Mouse (Mus musculus): Measurements from ENCODE around the gene Cic. TPM values are rescaled to one million over a fixed set of nuclear protein-coding genes. Genes with fewer than 3 reads are reported as not detected.

Gene Cic
- polyA plus RNA-seq, 1 experiment from 2014 or later = 19.4 TPM

DNA sequence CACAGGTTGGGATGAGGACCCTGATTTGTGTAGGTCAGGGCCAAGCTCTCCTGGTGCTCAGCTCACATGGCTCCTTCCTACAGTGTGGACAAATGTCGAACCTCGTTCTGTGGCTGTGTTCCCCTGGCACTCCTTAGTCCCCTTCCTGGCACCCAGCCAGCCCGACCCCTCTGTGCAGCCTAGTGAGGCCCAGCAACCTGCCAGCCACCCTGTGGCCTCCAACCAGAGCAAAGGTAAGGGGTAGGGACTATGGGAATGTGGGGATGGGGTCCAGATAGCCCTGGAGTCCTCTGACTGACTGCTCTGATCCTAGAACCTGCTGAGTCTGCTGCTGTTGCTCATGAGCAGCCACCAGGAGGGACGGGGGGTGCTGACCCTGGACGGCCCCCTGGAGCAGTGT, 17.3 kb downstream of the Cic start:
- H3K4me3 ChIP-seq = peak overlapping the region; percentile 90; the same call in 1 of the 2 replicates
- peak overlapping the region; percentile 49; the same call in 1 of the 2 replicates for H3K27ac ChIP-seq
- H3K36me3 ChIP-seq (replicated peaks) = peaks cover 56% of the 10 kb centered on the region
- WGBS = 96% methylated on average over 5 of the region's 5 CpGs
- H3K9me3 ChIP-seq = peaks cover 9% of the 10 kb centered on the region; the same call in 1 of the 2 replicates
- no peaks in the 10 kb centered on the region for H3K27me3 ChIP-seq (ENCODE audit: poor library complexity, severe bottlenecking)
- DNase-seq (ENCODE audit: extremely low spot score, low spot score) = no peak
- peaks cover 54% of the 10 kb centered on the region for H3K4me1 ChIP-seq

DNA sequence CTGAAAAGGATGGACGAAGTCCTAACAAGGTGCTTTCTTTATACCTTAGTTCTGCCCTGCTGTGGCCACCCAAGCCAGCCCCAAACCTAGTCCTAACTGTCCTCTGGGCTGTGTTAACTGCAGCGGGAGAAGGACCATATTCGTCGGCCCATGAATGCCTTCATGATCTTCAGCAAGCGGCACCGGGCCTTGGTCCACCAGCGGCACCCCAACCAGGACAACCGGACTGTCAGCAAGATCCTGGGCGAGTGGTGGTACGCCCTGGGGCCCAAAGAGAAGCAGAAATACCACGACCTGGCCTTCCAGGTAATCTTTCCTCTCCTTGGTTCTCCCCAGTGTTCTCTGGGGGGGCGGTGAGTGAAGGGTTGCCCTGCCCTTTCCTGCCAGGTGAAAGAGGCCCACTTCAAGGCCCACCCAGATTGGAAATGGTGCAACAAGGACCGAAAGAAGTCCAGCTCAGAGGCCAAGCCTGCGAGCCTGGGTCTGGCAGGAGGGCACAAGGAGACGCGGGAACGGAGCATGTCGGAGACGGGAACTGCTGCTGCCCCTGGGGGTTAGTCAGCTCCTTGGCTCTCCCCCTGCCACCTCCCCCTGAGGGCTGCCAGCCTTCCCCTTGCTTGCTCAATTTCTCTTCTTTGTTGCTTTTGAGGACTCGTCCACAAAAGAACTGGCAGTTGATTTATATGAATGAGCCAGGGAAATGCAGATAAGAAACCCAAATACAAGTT, 18.2 kb downstream of the Cic start:
- Histone ChIP-seq H3K9me3 (peaks cover 12% of the 10 kb centered on the region; the same call in 1 of the 2 replicates), H3K27me3 (ENCODE audit: poor library complexity, severe bottlenecking) (no peaks in the 10 kb centered on the region), H3K4me3 (peak overlapping the region; percentile 90; the same call in 1 of the 2 replicates), H3K36me3 (replicated peaks) (peaks cover 65% of the 10 kb centered on the region), H3K27ac (no peak overlapping the region), H3K4me1 (peaks cover 47% of the 10 kb centered on the region)
- WGBS = 93% methylated on average over 20 of the region's 20 CpGs
- DNase-seq (ENCODE audit: extremely low spot score, low spot score) = no peak

DNA sequence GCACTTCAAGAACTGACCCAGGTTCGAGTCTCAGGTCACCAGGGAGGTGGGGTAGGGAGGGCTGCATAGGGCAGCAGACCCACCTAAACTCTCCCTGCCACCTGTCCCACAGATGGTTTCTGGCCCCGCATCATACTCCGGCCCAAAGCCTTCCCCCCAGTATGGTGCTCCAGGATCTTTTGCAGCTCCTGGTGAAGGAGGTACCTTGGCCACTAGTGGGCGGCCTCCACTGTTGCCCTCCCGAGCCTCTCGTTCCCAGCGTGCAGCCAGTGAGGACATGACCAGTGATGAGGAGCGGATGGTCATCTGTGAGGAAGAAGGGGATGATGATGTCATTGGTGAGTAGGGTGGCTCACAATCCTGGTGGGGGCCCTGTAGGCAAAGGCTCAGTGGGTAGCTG, 19.5 kb downstream of the Cic start:
- H3K27me3 ChIP-seq (ENCODE audit: poor library complexity, severe bottlenecking) = no peaks in the 10 kb centered on the region
- H3K4me3 ChIP-seq = no peak overlapping the region
- 83% methylated on average over 8 of the region's 8 CpGs for WGBS
- H3K27ac ChIP-seq = no peak overlapping the region
- H3K4me1 ChIP-seq = peaks cover 42% of the 10 kb centered on the region
- H3K36me3 ChIP-seq (replicated peaks) = peaks cover 78% of the 10 kb centered on the region
- peaks cover 12% of the 10 kb centered on the region; the same call in 1 of the 2 replicates for H3K9me3 ChIP-seq
- DNase-seq (ENCODE audit: extremely low spot score, low spot score) = no peak

DNA sequence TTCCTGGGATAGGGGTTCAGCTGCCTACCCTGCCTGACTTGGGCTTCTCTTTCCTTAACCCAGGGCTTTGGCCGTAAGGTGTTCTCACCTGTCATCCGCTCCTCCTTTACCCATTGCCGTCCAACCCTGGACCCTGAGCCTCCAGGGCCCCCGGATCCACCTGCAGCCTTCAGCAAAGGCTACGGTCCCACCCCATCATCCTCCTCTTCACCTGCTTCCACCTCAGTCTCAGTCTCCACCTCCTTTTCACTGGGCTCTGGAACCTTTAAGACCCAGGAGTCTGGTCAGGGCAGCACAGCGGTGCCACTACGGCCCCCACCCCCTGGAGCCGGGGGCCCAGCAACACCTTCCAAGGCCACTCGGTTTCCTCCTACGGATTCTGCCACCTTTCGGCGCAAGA, 20.5 kb downstream of the Cic start:
- H3K27me3 ChIP-seq (ENCODE audit: poor library complexity, severe bottlenecking) = no peaks in the 10 kb centered on the region
- DNase-seq (ENCODE audit: extremely low spot score, low spot score) = no peak
- peaks cover 88% of the 10 kb centered on the region for H3K36me3 ChIP-seq (replicated peaks)
- H3K27ac ChIP-seq = no peak overlapping the region
- peaks cover 40% of the 10 kb centered on the region for H3K4me1 ChIP-seq
- WGBS = 95% methylated on average over 12 of the region's 12 CpGs
- H3K4me3 ChIP-seq = no peak overlapping the region
- peaks cover 12% of the 10 kb centered on the region; the same call in 1 of the 2 replicates for H3K9me3 ChIP-seq

DNA sequence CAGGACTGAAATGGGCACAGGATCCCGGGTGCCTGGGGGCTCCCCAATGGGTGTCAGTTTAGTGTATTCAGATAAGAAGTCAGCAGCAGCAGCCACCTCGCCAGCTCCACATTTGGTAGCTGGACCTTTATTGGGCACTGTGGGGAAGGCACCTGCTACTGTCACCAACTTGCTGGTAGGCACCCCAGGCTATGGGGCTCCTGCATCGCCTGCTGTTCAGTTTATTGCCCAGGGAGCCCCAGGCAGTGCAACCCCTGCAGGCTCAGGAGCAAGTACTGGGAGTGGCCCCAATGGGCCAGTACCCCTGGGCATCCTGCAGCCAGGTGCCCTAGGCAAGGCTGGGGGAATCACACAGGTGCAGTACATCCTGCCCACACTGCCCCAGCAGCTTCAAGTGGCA, 21.2 kb downstream of the Cic start:
- Histone ChIP-seq H3K27ac (no peak overlapping the region), H3K27me3 (ENCODE audit: poor library complexity, severe bottlenecking) (no peaks in the 10 kb centered on the region), H3K36me3 (replicated peaks) (peaks cover 95% of the 10 kb centered on the region), H3K9me3 (peaks cover 12% of the 10 kb centered on the region; the same call in 1 of the 2 replicates), H3K4me1 (peaks cover 37% of the 10 kb centered on the region), H3K4me3 (no peak overlapping the region)
- no peak for DNase-seq (ENCODE audit: extremely low spot score, low spot score)
- WGBS = 89% methylated on average over 3 of the region's 3 CpGs

DNA sequence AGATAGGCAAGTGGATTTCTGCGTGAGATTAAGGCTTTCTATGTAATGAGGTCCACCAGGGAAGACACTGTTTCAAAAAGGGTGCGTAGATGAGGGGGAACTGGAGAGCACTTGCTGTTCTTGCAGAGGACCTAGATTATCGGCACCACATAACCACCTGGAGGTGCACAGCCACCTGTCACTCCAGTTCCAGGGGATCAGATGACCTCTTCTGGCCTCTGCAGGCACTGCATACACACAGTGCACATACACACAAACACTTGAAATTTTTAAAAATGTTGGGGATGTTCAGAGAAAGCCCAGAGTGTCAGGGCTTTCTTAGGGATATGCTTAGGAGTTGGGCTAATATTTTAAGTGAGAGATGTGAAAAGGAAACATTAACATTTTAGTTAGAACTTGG, 22.4 kb downstream of the Cic start:
- peaks cover 12% of the 10 kb centered on the region; the same call in 1 of the 2 replicates for H3K9me3 ChIP-seq
- no peak overlapping the region for H3K27ac ChIP-seq
- peaks cover 100% of the 10 kb centered on the region for H3K36me3 ChIP-seq (replicated peaks)
- peaks cover 25% of the 10 kb centered on the region for H3K4me1 ChIP-seq
- no peak for DNase-seq (ENCODE audit: extremely low spot score, low spot score)
- 93% methylated on average over 3 of the region's 3 CpGs for WGBS
- H3K27me3 ChIP-seq (ENCODE audit: poor library complexity, severe bottlenecking) = no peaks in the 10 kb centered on the region
- no peak overlapping the region for H3K4me3 ChIP-seq

DNA sequence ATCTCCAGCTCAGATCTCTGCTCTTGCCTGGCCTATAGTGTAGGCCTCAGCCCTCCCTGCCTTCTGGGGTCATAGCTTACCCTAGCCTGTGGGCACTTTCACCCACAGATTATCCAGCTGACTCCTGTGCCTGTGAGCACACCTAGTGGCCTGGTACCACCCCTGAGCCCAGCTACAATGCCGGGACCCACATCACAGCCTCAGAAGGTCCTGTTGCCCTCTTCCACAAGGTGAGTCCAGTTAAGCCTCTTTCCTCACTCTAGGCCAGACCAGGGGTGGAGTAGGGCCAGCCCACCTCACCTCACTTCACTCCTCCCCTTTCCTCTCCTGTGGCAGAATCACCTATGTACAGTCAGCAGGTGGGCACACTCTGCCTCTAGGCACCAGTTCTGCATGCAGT, 23.0 kb downstream of the Cic start:
- no peak for DNase-seq (ENCODE audit: extremely low spot score, low spot score)
- H3K27ac ChIP-seq = 0 out of 2 replicates have a peak overlapping the region, but pooled peaks have one; percentile 8
- peaks cover 100% of the 10 kb centered on the region for H3K36me3 ChIP-seq (replicated peaks)
- peaks cover 12% of the 10 kb centered on the region; the same call in 1 of the 2 replicates for H3K9me3 ChIP-seq
- no peaks in the 10 kb centered on the region for H3K27me3 ChIP-seq (ENCODE audit: poor library complexity, severe bottlenecking)
- 0 out of 2 replicates have a peak overlapping the region, but pooled peaks have one; percentile 0 for H3K4me3 ChIP-seq
- WGBS = 100% methylated on average over 1 of the region's 1 CpGs
- H3K4me1 ChIP-seq = peaks cover 20% of the 10 kb centered on the region

DNA sequence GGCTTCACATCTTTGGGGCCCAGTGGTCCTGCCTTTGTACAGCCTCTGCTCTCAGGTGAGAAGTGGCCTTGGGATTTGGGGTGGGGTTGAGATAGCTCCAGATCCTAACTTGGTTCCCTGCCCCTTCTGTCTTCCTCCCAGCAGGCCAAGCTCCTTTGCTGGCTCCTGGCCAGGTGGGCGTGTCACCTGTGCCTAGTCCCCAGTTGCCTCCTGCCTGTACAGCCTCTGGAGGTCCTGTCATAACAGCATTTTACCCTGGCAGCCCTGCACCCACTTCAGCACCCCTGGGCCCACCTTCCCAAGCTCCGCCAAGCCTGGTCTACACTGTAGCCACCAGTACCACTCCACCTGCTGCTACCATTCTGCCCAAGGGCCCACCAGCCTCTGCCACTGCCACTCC, 23.4 kb downstream of the Cic start:
- H3K9me3 ChIP-seq = peaks cover 12% of the 10 kb centered on the region; the same call in 1 of the 2 replicates
- H3K4me3 ChIP-seq = 0 out of 2 replicates have a peak overlapping the region, but pooled peaks have one; percentile 0
- WGBS = 94% methylated on average over 2 of the region's 2 CpGs

DNA sequence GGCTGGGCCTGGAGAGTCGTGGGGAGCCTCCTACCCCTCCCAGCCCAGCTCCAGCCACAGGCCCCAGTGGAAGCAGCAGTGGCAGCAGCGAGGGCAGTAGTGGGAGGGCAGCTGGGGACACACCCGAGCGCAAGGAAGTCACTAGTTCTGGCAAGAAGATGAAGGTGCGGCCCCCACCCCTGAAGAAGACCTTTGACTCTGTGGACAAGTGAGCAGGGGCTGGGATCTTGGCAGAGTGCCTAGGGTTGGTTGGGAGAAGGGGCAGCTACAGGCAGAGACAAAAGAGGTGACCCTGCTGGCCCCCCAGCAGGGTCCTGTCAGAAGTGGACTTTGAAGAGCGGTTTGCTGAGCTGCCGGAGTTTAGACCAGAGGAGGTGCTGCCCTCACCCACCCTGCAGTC, 24.6 kb downstream of the Cic start:
- no peak overlapping the region for H3K4me3 ChIP-seq
- 0 out of 2 replicates have a peak overlapping the region, but pooled peaks have one; percentile 1 for H3K27ac ChIP-seq
- 86% methylated on average over 7 of the region's 7 CpGs for WGBS
- no peaks in the 10 kb centered on the region for H3K27me3 ChIP-seq (ENCODE audit: poor library complexity, severe bottlenecking)
- H3K4me1 ChIP-seq = peaks cover 30% of the 10 kb centered on the region
- no peak for DNase-seq (ENCODE audit: extremely low spot score, low spot score)
- H3K36me3 ChIP-seq (replicated peaks) = peaks cover 92% of the 10 kb centered on the region
- H3K9me3 ChIP-seq = peaks cover 12% of the 10 kb centered on the region; the same call in 1 of the 2 replicates

More for the DNA sequence above, 23.4 kb downstream of the Cic start:
- peaks cover 18% of the 10 kb centered on the region for H3K4me1 ChIP-seq
- peaks cover 100% of the 10 kb centered on the region for H3K36me3 ChIP-seq (replicated peaks)
- no peak for DNase-seq (ENCODE audit: extremely low spot score, low spot score)
- H3K27me3 ChIP-seq (ENCODE audit: poor library complexity, severe bottlenecking) = no peaks in the 10 kb centered on the region
- 0 out of 2 replicates have a peak overlapping the region, but pooled peaks have one; percentile 8 for H3K27ac ChIP-seq

DNA sequence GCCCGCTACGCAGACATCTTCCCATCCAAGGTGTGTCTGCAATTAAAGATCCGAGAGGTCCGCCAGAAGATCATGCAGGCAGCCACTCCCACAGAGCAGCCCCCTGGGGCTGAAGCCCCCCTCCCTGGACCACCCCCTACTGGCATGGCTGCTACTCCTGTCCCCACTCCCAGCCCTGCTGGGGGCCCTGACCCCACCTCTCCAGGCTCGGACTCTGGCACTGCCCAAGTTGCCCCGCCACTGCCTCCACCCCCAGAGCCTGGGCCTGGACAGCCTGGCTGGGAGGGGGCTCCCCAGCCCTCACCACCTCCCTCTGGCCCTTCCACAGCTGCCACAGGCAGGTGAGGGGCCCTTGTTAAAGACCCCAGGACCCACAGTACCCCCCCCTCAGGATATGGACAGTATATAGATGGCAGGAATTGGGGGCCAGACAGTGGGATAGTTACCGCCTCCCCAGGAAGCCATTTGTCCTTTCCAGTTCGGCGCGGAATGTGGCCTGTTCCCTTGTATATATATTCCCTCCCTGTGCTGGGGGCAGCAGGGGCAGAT, 25.8 kb downstream of the Cic start:
- no peak overlapping the region for H3K27ac ChIP-seq
- H3K27me3 ChIP-seq (ENCODE audit: poor library complexity, severe bottlenecking) = no peaks in the 10 kb centered on the region
- DNase-seq (ENCODE audit: extremely low spot score, low spot score) = no peak
- WGBS = 86% methylated on average over 10 of the region's 10 CpGs
- peaks cover 12% of the 10 kb centered on the region; the same call in 1 of the 2 replicates for H3K9me3 ChIP-seq
- H3K36me3 ChIP-seq (replicated peaks) = peaks cover 81% of the 10 kb centered on the region
- peaks cover 38% of the 10 kb centered on the region for H3K4me1 ChIP-seq
- H3K4me3 ChIP-seq = no peak overlapping the region

DNA sequence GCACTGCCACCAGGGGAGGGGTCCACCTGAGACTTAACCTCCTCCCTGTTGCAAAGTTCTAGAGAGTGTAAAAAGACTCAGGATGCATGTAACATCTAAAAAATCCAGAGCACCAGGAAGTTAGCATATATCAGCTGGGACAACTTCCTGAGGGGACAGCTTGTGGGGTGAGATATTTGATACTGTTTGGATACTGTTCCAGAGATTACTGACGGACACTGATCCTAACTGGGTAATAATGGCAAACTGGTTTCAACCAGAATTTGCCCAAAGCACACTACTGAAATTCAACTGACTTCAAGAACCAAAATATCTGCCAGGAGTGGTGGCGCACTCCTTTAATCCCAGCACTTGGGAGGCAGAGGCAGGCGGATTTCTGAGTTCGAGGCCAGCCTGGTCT, 27.0 kb downstream of the Cic start:
- peaks cover 68% of the 10 kb centered on the region for H3K36me3 ChIP-seq (replicated peaks)
- H3K4me3 ChIP-seq = no peak overlapping the region
- WGBS = 93% methylated on average over 4 of the region's 4 CpGs
- H3K27me3 ChIP-seq (ENCODE audit: poor library complexity, severe bottlenecking) = no peaks in the 10 kb centered on the region
- peaks cover 5% of the 10 kb centered on the region; the same call in 1 of the 2 replicates for H3K9me3 ChIP-seq
- no peak overlapping the region for H3K27ac ChIP-seq
- peaks cover 43% of the 10 kb centered on the region for H3K4me1 ChIP-seq
- DNase-seq (ENCODE audit: extremely low spot score, low spot score) = no peak

DNA sequence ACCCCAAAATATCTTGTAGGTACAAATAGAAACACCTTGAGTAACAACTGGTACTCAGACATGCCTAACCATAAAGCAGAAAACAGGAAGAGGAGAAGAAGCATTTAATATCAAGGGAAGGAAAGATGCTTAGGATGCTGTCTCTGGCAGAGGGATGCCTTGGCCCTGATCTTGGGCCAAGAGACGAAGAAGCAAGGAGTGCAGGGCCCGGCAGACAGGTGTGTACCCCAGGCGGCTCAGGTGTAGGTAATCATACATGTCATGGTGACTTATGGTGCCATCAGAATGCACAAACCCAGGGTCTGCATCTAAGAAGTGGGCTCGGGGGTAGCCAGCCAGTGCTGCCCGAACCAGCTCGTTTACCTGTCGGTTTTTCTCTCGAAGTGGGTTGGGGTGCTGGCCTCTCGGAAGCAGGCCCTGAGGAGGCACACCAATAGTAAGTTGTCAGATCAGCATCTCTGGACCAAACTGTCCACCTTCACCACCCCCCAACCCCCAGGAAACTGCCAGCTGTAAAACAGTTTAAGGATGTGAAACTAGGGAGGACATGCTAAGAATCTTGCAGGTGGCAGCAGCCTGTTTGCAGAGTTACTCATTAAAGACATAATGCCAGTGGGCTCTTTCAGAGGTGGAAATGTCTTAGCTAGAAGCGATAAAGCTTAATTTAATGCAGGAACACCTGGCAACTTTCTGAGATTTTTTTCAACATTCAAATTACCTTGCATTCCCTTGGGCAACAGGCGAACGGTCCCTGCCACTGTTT, 27.6 kb downstream of the Cic start:
- Histone ChIP-seq H3K4me3 (no peak overlapping the region; the same call in 1 of the 2 replicates), H3K4me1 (peaks cover 43% of the 10 kb centered on the region), H3K36me3 (replicated peaks) (peaks cover 62% of the 10 kb centered on the region), H3K27me3 (ENCODE audit: poor library complexity, severe bottlenecking) (no peaks in the 10 kb centered on the region), H3K27ac (no peak overlapping the region), H3K9me3 (no peaks in the 10 kb centered on the region)
- DNase-seq (ENCODE audit: extremely low spot score, low spot score) = no peak
- WGBS = 91% methylated on average over 12 of the region's 12 CpGs
